Mouse (Mus musculus) lung, adult 2 months (tissue): ENCODE measurements at regions not wholly inside any gene's neighbourhood (a gene's known extent, or its start where the extent isn't known, plus 50 kb on each side); places are given as distances from the start of the nearest gene placed in this dataset.

ENCODE experiments used
- CTCF ChIP-seq: fragments of 200-500 bp; IDR thresholded peaks from 2 replicates; pipeline ENCODE4 v1.5.1; 2011; ENCODE audit warnings: mild to moderate bottlenecking, low read length, control low read depth; ENCODE audit not compliant: insufficient read depth
- POLR2A ChIP-seq: fragments of 200-500 bp; IDR thresholded peaks from 2 replicates; pipeline ENCODE4 v1.6.1; 2011; ENCODE audit warnings: low read depth, mild to moderate bottlenecking, control low read depth, low read length, borderline replicate concordance; ENCODE audit errors: extremely low read depth

DNA sequence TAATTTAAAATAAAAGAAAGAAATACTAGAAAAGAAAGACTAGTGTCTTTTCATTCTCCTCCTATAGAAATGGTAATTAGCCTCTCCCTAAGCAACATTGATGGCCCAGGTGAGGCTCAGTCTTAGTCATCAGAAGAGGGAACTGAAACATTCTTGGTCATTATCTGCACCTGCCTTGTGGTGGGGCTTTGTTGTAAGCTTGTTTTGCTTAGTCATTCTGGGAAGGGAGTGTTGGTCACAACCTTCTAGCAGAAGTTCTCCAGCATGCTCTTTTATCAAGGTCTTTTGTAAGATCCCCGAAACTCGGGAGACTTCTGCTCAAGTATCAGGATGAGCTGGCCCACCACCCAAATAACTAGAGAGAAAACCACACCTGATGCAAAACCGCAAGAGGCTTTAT lies 870.9 kb upstream of the Foxg1 start:
- TF ChIP-seq POLR2A = no peak
- TF ChIP-seq CTCF = no peak
